Mouse (Mus musculus): ENCODE measurements at regions not wholly inside any gene's neighbourhood (a gene's known extent, or its start where the extent isn't known, plus 50 kb on each side); places are given as distances from the start of the nearest gene placed in this dataset.

GRCm38 (mm10) chr13:7691232-7691631, 511.4 kb upstream of the Adarb2 start:
- no peaks in the 10 kb centered on the region for H3K36me3 ChIP-seq (ENCODE audit: control insufficient read depth, insufficient read depth, low read length)
- no peak for TF ChIP-seq CTCF (conservative IDR thresholded peaks at IDR 0.05; ENCODE audit: insufficient read depth, insufficient read length, low read depth, low read length)
- TF ChIP-seq POLR2A (IDR thresholded peaks at IDR 0.05; ENCODE audit: low read depth, low read length): no peak
- H3K27me3 ChIP-seq (replicated peaks; ENCODE audit: control insufficient read depth, insufficient read depth, low read length): no peaks in the 10 kb centered on the region
- DNase-seq: no peak
- no peak overlapping the region for H3K4me3 ChIP-seq (ENCODE audit: insufficient read depth, low read depth, low read length)
- H3K27ac ChIP-seq (ENCODE audit: insufficient read depth, low read depth, low read length): no peak overlapping the region
- H3K4me1 ChIP-seq (ENCODE audit: control insufficient read depth, insufficient read depth, low read length): no peaks in the 10 kb centered on the region
- 68% methylated on average over 5 of the region's 5 CpGs for WGBS

DNA sequence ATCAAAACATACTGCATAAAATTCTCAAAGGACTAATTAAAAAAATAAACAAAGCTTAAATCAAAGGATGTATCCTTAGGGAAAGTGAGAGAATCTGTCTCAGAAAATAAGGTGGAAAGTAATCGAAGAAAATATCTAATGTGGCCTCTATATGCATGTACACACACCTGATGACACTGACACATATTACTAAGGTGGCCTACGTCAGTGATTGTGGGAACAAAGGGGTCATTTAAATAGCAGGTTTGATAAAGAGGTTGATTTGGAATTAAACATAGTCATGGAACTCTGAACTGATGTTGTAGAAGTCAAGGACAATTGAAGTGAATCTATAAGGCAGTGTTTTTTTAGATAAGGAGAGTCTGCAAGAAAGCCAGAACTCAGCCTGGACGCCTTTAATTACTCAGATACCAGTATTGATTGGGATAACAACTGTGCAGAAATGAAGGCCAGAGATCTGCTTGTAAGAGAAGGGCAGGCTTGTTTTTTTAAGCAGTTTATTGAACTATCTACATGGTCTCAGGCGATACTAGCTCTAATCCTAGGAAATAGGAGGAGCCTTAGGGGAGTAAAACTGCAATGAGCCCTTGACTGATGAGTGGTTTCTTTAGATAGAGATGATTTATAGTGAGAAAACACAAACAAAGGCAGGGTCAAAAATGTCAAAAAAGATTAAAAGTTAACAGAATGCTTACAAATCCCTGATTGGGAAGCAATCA, 504.9 kb upstream of the Adarb2 start:
- no peak for TF ChIP-seq CTCF (conservative IDR thresholded peaks at IDR 0.05; ENCODE audit: insufficient read depth, insufficient read length, low read depth, low read length)
- TF ChIP-seq POLR2A (IDR thresholded peaks at IDR 0.05; ENCODE audit: low read depth, low read length): no peak
- 72% methylated on average over 4 of the region's 4 CpGs for whole genome bisulfite sequencing
- DNase-seq: no peak

GRCm38 (mm10) chr13:7721558-7721957, 481.1 kb upstream of the Adarb2 start:
- Histone ChIP-seq H3K4me1 (ENCODE audit: control insufficient read depth, insufficient read depth, low read length) (no peaks in the 10 kb centered on the region), H3K27ac (ENCODE audit: insufficient read depth, low read depth, low read length) (no peak overlapping the region), H3K27me3 (replicated peaks; ENCODE audit: control insufficient read depth, insufficient read depth, low read length) (no peaks in the 10 kb centered on the region), H3K4me3 (ENCODE audit: insufficient read depth, low read depth, low read length) (no peak overlapping the region), H3K36me3 (ENCODE audit: control insufficient read depth, insufficient read depth, low read length) (no peaks in the 10 kb centered on the region)
- WGBS: 51% methylated on average over 2 of the region's 2 CpGs
- no peak for TF ChIP-seq CTCF (conservative IDR thresholded peaks at IDR 0.05; ENCODE audit: insufficient read depth, insufficient read length, low read depth, low read length)
- TF ChIP-seq POLR2A (IDR thresholded peaks at IDR 0.05; ENCODE audit: low read depth, low read length): no peak
- no peak for DNase-seq

More for the DNA sequence above, 504.9 kb upstream of the Adarb2 start:
- no peaks in the 10 kb centered on the region for H3K4me1 ChIP-seq (ENCODE audit: control insufficient read depth, insufficient read depth, low read length)
- H3K27ac ChIP-seq (ENCODE audit: insufficient read depth, low read depth, low read length): no peak overlapping the region
- H3K27me3 ChIP-seq (replicated peaks; ENCODE audit: control insufficient read depth, insufficient read depth, low read length): no peaks in the 10 kb centered on the region
- H3K4me3 ChIP-seq (ENCODE audit: insufficient read depth, low read depth, low read length): no peak overlapping the region
- H3K36me3 ChIP-seq (ENCODE audit: control insufficient read depth, insufficient read depth, low read length): no peaks in the 10 kb centered on the region

DNA sequence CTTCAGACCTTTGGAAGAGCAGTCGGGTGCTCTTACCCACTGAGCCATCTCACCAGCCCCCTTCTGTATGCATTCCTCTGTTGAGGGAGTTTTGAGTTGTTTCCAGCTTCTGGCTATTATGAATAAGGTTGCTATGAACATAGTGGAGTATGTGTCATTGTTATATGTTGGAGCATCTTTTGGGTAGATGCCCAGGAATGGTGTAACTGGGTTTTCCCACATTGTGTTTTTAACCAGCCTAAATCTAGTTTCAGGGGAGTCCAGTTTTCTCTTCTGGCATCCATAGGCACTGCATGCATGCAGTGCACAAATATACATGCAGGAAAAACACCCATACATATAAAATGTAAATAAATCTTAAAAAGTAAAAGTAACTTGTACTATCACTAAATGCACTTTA, 453.0 kb upstream of the Adarb2 start:
- Histone ChIP-seq H3K36me3 (ENCODE audit: control insufficient read depth, insufficient read depth, low read length) (no peaks in the 10 kb centered on the region), H3K27ac (ENCODE audit: insufficient read depth, low read depth, low read length) (no peak overlapping the region), H3K27me3 (replicated peaks; ENCODE audit: control insufficient read depth, insufficient read depth, low read length) (no peaks in the 10 kb centered on the region), H3K4me1 (ENCODE audit: control insufficient read depth, insufficient read depth, low read length) (no peaks in the 10 kb centered on the region), H3K4me3 (ENCODE audit: insufficient read depth, low read depth, low read length) (no peak overlapping the region)
- TF ChIP-seq CTCF (conservative IDR thresholded peaks at IDR 0.05; ENCODE audit: insufficient read depth, insufficient read length, low read depth, low read length): no peak
- no peak for TF ChIP-seq POLR2A (IDR thresholded peaks at IDR 0.05; ENCODE audit: low read depth, low read length)
- DNase-seq: no peak
- 91% methylated on average over 1 of the region's 1 CpGs for WGBS

DNA sequence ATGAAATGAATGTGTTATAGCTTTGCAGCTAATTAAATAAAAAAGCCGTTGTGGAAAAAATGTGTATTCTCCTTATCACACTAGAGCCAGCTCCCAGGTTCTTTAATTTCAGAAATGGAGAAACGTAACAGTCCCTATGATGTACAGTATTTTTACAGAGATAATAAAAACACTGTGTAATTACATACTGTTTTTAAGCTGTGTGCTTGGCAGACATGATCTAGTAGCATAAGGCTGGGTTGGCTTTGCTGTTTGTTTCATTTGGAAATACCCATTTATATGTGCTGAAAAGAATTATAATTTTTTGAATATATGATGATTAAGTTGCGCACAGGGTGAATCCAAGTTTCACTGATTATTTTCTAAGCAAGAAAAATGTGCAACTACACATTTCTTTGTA, 417.4 kb upstream of the Adarb2 start:
- no peaks in the 10 kb centered on the region for H3K27me3 ChIP-seq (replicated peaks; ENCODE audit: control insufficient read depth, insufficient read depth, low read length)
- H3K27ac ChIP-seq (ENCODE audit: insufficient read depth, low read depth, low read length): no peak overlapping the region
- DNase-seq: no peak
- no peak for TF ChIP-seq POLR2A (IDR thresholded peaks at IDR 0.05; ENCODE audit: low read depth, low read length)
- no peak for TF ChIP-seq CTCF (conservative IDR thresholded peaks at IDR 0.05; ENCODE audit: insufficient read depth, insufficient read length, low read depth, low read length)
- H3K4me1 ChIP-seq (ENCODE audit: control insufficient read depth, insufficient read depth, low read length): no peaks in the 10 kb centered on the region
- 78% methylated on average over 3 of the region's 3 CpGs for WGBS
- H3K36me3 ChIP-seq (ENCODE audit: control insufficient read depth, insufficient read depth, low read length): no peaks in the 10 kb centered on the region
- no peak overlapping the region for H3K4me3 ChIP-seq (ENCODE audit: insufficient read depth, low read depth, low read length)

DNA sequence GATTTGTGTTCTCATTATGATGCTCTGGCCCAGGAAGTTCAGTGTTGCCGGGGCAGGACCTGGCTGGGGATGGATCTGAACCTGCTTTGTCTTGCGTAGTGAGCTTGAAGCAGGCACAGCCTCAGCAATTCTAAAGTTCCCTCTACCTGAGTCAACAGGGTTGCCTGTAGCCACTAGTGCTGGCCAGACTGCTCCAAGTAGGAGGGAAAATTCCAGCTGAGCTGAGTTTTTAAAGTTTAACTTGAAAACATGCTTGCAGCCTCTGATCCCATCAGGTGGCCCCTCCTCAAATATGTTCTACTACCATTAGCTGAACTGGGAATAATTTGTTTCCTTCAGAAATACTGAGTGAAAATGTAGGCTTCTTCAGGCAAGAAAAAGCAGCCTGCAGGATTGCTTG, 412.6 kb upstream of the Adarb2 start:
- no peak overlapping the region for H3K27ac ChIP-seq (ENCODE audit: insufficient read depth, low read depth, low read length)
- WGBS: 37% methylated on average over 2 of the region's 2 CpGs
- no peaks in the 10 kb centered on the region for H3K36me3 ChIP-seq (ENCODE audit: control insufficient read depth, insufficient read depth, low read length)
- H3K27me3 ChIP-seq (replicated peaks; ENCODE audit: control insufficient read depth, insufficient read depth, low read length): no peaks in the 10 kb centered on the region
- H3K4me3 ChIP-seq (ENCODE audit: insufficient read depth, low read depth, low read length): no peak overlapping the region
- peak; percentile 1 for DNase-seq
- TF ChIP-seq CTCF (conservative IDR thresholded peaks at IDR 0.05; ENCODE audit: insufficient read depth, insufficient read length, low read depth, low read length): no peak
- no peak for TF ChIP-seq POLR2A (IDR thresholded peaks at IDR 0.05; ENCODE audit: low read depth, low read length)
- H3K4me1 ChIP-seq (ENCODE audit: control insufficient read depth, insufficient read depth, low read length): no peaks in the 10 kb centered on the region

All from kidney, adult 2 months (tissue).